Mouse (Mus musculus) hindbrain, embryonic 13.5 days (tissue): ENCODE data around the gene Rapgef6. TPM values are rescaled to one million over a fixed set of nuclear protein-coding genes. Genes with fewer than 3 reads are reported as not detected.

Experiments
- ATAC-seq: fragments of 200-750 bp; cut with Nextera tagmentation; 2 replicates; pipeline ENCODE4 v1.8.0; 2017; ENCODE audit warnings: moderate TSS enrichment; ENCODE audit not compliant: low FRiP score
- H3K27ac ChIP-seq: fragments of 300-500 bp; sonication (generic); 2 replicates; pipeline ENCODE4 v1.5.1; 2015; ENCODE audit warnings: inconsistent platforms, mild to moderate bottlenecking, moderate library complexity
- H3K27me3 ChIP-seq: fragments of 300-500 bp; sonication (generic); 2 replicates; pipeline ENCODE4 v1.6.1; 2015; ENCODE audit warnings: mild to moderate bottlenecking, inconsistent platforms
- H3K36me3 ChIP-seq: fragments of 300-500 bp; sonication (generic); 2 replicates; pipeline ENCODE4 v1.6.1; 2015; ENCODE audit warnings: mild to moderate bottlenecking, inconsistent platforms
- H3K4me1 ChIP-seq: fragments of 300-500 bp; sonication (generic); replicated peaks from 2 replicates; pipeline ENCODE4 v1.6.1; 2015; ENCODE audit warnings: inconsistent platforms
- H3K4me2 ChIP-seq: fragments of 300-500 bp; sonication (generic); 2 replicates; pipeline ENCODE4 v1.6.1; 2015; ENCODE audit warnings: inconsistent platforms, mild to moderate bottlenecking, moderate library complexity
- H3K4me3 ChIP-seq: fragments of 300-500 bp; sonication (generic); 2 replicates; pipeline ENCODE4 v1.5.1; 2015; ENCODE audit warnings: mild to moderate bottlenecking, inconsistent platforms
- H3K9ac ChIP-seq: fragments of 300-500 bp; sonication (generic); 2 replicates; pipeline ENCODE4 v1.6.1; 2015; ENCODE audit warnings: mild to moderate bottlenecking, inconsistent platforms
- H3K9me3 ChIP-seq: fragments of 300-500 bp; sonication (generic); 2 replicates; pipeline ENCODE4 v1.6.1; 2016; ENCODE audit warnings: inconsistent platforms
- WGBS: fragments of 180-500 bp; shearing (Covaris S2); methylation state at CpG from one replicate; pipeline ENCODE4 v1.1.7; 2015; 5-methylcytosine and 5-hydroxymethylcytosine counted together
- polyA plus RNA-seq: library from polyadenylated mRNA; unstranded; fragments of >200 nt; fragmentation: Nextera tagmentation; extraction: Ambion mirVana; gene quantifications from 2 replicates; pipeline ENCODE4 v1.2.1, GENCODE M21; 2015

Gene Rapgef6
- polyA plus RNA-seq, 1 experiment from 2014 or later, result 43.3 TPM

DNA sequence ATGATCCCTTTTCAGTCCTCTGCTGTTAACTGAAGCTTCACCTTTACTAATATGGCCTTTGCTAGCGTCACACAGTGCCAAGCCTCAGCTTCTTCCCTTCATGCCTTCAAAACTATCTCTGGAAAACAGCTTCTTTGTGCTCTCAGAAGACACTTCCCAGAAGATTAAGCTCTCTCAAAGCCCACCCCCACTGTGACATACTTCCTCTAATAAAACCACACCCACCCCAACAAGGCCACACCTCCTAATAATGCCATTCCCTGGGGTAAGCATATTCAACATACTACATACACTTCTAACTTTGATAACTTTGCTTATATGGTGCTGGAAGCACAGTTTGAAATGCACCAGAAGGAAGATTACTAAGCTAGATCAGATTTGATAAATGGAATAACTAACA, 8.3 kb downstream of the Rapgef6 start:
- H3K36me3 ChIP-seq, result no peaks in the 10 kb centered on the region
- no peak overlapping the region for H3K9ac ChIP-seq
- H3K4me1 ChIP-seq, result no peaks in the 10 kb centered on the region
- no peak overlapping the region for H3K4me2 ChIP-seq
- no peak overlapping the region for H3K4me3 ChIP-seq
- no peaks in the 10 kb centered on the region for H3K9me3 ChIP-seq
- WGBS, result 85% methylated on average over 1 of the region's 1 CpGs
- H3K27me3 ChIP-seq, result no peaks in the 10 kb centered on the region
- no peak for ATAC-seq
- H3K27ac ChIP-seq, result no peak overlapping the region

DNA sequence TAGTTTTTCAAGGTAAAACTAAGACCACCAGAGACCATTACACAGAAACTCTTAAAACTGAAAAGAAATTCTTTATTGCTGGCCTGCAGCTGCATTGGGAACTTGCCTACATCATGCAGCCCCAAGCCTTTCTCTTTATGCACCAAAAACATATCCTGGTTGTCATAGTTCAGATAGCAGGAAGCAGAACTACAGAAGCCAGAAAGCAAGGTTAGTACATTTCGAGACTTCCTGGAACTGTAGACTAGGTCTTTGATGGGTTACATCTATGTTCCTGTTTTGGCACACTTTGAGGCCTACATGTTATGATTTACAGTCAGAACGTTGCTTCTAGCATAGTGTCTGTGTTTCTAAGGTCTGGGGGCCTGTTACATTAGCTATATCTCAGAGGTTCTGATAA, 11.2 kb downstream of the Rapgef6 start:
- 90% methylated on average over 2 of the region's 2 CpGs for whole genome bisulfite sequencing
- Histone ChIP-seq H3K4me3 (no peak overlapping the region), H3K27me3 (no peaks in the 10 kb centered on the region), H3K36me3 (no peaks in the 10 kb centered on the region), H3K4me2 (no peak overlapping the region), H3K9ac (no peak overlapping the region), H3K9me3 (no peaks in the 10 kb centered on the region), H3K4me1 (no peaks in the 10 kb centered on the region; the same call in 1 of the 2 replicates), H3K27ac (no peak overlapping the region)
- ATAC-seq, result no peak

DNA sequence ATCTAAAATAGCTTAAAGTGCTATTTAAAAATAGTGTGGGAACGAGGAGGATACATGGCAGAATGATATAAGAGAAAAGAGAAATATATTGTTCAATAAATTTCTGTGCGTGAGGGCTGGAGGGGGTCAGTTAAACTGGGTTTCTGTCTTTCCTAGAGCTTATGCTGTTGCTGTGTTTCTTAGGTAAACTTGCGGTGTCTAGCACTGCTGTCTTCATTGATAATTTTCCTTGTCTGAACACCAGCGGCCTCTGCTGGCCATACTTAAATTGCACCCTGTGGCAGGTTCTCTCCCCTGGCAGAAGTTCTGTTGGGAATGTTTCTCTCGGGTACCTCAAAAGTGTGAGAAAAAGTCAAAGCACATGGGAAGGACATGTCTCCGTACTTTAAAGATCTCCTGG, 12.2 kb downstream of the Rapgef6 start:
- WGBS, result 53% methylated on average over 6 of the region's 6 CpGs
- H3K27ac ChIP-seq, result no peak overlapping the region
- ATAC-seq, result no peak
- no peak overlapping the region for H3K9ac ChIP-seq
- H3K36me3 ChIP-seq, result no peaks in the 10 kb centered on the region
- H3K9me3 ChIP-seq, result no peaks in the 10 kb centered on the region
- H3K4me2 ChIP-seq, result no peak overlapping the region
- H3K27me3 ChIP-seq, result no peaks in the 10 kb centered on the region
- no peaks in the 10 kb centered on the region; the same call in 1 of the 2 replicates for H3K4me1 ChIP-seq
- H3K4me3 ChIP-seq, result no peak overlapping the region

DNA sequence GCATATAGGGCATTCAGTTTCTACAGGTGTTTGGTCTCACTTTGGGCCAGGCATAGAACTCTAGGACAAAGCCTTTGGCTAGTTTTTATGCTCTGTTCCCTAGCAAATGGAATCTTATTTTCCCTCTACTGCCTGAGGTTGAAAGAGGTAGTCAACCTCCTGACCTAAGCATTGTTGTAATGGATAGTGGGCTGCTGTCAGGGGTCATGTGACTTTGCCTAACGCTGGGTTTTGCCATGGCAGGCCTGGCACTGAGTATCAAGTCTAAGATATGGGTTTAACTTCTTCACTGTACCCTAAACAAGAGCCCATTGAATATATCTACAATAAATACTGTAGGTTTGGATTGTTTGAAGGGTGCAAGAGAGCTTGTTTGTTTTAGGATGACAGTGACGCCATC, 16.4 kb downstream of the Rapgef6 start:
- no peaks in the 10 kb centered on the region; the same call in 1 of the 2 replicates for H3K4me1 ChIP-seq
- H3K4me2 ChIP-seq, result no peak overlapping the region
- no peak overlapping the region for H3K4me3 ChIP-seq
- no peak overlapping the region for H3K9ac ChIP-seq
- H3K27me3 ChIP-seq, result no peaks in the 10 kb centered on the region
- H3K9me3 ChIP-seq, result no peaks in the 10 kb centered on the region
- H3K36me3 ChIP-seq, result no peaks in the 10 kb centered on the region
- ATAC-seq, result no peak
- WGBS, result 50% methylated on average over 2 of the region's 2 CpGs
- H3K27ac ChIP-seq, result no peak overlapping the region

DNA sequence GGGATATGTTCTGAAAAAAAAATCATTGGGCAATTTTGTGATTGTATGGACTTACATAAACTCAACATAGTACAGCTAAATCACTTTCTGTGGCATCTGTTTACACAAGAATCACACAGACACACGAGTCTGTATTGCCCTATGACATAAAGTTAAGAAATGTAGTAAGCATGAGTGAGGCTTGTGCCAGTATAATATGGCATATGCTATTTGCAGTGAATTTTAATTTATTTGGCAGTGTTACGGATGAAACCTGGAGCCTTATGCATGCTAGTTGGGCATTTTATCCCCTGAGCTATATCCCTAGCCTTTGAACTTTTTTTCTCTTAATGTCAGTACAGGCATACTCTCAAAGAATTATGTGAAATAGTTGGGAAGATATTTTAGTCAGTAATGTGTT, 16.8 kb downstream of the Rapgef6 start:
- H3K36me3 ChIP-seq, result no peaks in the 10 kb centered on the region
- 85% methylated on average over 2 of the region's 2 CpGs for WGBS
- H3K4me3 ChIP-seq, result no peak overlapping the region
- H3K27ac ChIP-seq, result no peak overlapping the region
- no peaks in the 10 kb centered on the region for H3K27me3 ChIP-seq
- H3K9me3 ChIP-seq, result no peaks in the 10 kb centered on the region
- H3K4me1 ChIP-seq, result no peaks in the 10 kb centered on the region; the same call in 1 of the 2 replicates
- no peak overlapping the region for H3K4me2 ChIP-seq
- H3K9ac ChIP-seq, result no peak overlapping the region
- no peak for ATAC-seq

DNA sequence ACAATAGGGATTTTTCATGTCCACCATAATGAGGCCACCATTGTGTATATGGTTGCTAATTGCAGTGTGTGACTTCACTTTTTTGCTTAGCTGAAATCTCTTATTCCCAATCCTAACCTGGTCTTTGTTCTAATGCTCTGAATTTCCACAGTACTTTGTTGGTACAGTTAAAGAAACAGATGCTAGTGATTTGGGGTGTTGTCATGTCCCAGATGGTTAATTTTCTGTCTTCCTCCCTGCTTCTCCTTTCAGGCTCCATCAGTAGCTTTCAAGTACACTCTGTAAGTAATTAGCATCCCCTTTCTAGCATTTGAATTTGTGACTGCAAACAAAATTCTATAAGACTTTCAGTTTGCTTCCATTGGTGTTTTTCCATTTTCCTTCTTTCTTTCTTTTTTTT, 17.7 kb downstream of the Rapgef6 start:
- no peak overlapping the region for H3K27ac ChIP-seq
- H3K27me3 ChIP-seq, result no peaks in the 10 kb centered on the region
- H3K36me3 ChIP-seq, result no peaks in the 10 kb centered on the region
- H3K4me3 ChIP-seq, result no peak overlapping the region
- no peak overlapping the region for H3K9ac ChIP-seq
- ATAC-seq, result no peak
- no peaks in the 10 kb centered on the region for H3K9me3 ChIP-seq
- no peaks in the 10 kb centered on the region; the same call in 1 of the 2 replicates for H3K4me1 ChIP-seq
- H3K4me2 ChIP-seq, result no peak overlapping the region

DNA sequence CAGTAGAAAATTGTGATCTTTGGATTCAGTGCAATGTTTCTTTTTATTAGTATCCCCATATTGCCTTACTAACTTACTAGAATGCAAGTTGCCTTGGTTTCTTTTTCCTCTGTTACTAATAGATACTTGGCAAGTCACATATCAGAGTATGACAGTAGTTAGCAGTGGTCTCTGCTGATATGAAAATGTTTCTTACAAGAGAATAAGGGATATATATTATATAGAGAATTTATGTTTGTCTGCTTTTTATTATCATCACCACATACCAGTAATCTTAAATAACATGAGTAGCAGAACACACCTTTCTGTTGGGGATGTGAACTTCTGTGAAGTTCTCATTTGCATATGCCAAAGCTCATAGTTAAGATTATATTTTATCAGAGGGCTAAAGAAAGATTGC, 19.8 kb downstream of the Rapgef6 start:
- Histone ChIP-seq H3K4me3 (no peak overlapping the region), H3K27me3 (no peaks in the 10 kb centered on the region), H3K4me2 (no peak overlapping the region), H3K9ac (no peak overlapping the region), H3K36me3 (no peaks in the 10 kb centered on the region), H3K27ac (no peak overlapping the region), H3K9me3 (no peaks in the 10 kb centered on the region), H3K4me1 (no peaks in the 10 kb centered on the region; the same call in 1 of the 2 replicates)
- ATAC-seq, result no peak

DNA sequence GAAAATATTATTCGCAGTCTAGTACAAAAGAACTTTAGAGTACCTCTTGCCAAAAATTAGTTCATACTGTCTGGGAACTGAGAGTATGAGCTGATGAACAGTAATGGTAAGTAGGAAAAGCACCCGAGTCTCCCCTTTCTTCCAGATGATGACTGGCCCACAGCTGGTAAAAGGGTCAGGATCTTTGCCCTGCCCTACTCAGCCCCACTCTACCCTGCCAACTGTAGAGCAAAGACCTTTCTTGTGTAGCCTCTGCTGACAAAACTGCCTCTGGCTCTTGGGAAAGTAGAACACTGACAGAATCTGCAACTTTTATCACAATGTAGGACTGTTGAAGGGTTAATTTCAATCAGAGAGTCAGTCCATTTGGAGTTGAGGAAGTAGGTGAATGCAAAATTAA, 32.3 kb downstream of the Rapgef6 start:
- H3K4me2 ChIP-seq, result no peak overlapping the region

DNA sequence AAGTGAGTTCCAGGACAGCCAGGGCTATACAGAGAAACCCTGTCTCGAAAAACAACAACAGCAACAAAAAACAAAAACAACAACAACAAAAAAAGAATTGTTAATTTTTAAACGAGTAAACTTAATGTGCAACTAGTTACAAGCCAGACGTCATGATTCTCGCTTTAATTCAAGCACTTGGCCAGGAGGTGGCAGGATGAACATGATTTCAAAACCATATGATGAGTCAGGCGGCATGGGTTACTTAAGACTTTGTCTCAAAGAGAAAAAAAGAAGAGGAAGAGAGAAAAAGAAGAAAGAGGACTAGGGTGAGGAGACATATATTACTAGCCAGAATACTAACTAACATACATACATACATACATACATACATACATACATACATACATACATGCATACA, 40.1 kb downstream of the Rapgef6 start:
- Histone ChIP-seq H3K4me3 (no peak overlapping the region), H3K27me3 (no peaks in the 10 kb centered on the region), H3K4me1 (no peaks in the 10 kb centered on the region), H3K9ac (no peak overlapping the region), H3K9me3 (no peaks in the 10 kb centered on the region), H3K36me3 (no peaks in the 10 kb centered on the region), H3K4me2 (no peak overlapping the region), H3K27ac (no peak overlapping the region)
- WGBS, result 91% methylated on average over 5 of the region's 5 CpGs
- ATAC-seq, result no peak

More for the DNA sequence above, 32.3 kb downstream of the Rapgef6 start:
- Histone ChIP-seq H3K4me1 (no peaks in the 10 kb centered on the region), H3K27ac (no peak overlapping the region), H3K9ac (no peak overlapping the region), H3K36me3 (no peaks in the 10 kb centered on the region), H3K9me3 (no peaks in the 10 kb centered on the region), H3K4me3 (no peak overlapping the region), H3K27me3 (no peaks in the 10 kb centered on the region)
- WGBS, result 91% methylated on average over 2 of the region's 2 CpGs
- ATAC-seq, result no peak

DNA sequence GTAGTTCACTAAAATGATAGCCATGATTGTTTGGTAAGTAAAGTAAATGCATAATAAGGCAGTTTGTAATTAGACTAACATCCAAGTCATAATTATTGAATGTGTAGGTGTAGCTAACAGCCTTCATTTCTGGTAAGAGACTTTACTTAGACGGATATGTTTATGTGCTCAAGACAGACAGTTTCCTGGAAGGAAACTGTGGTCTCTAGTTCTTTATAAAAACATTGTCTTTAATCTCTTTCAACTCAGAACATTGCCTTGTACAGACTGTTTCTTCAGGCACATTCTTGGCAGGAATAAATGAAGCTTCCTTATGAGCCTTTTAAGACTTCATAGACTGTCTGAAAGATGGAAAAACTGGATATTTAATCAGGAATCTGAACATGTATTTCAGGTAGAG, 45.3 kb downstream of the Rapgef6 start:
- 87% methylated on average over 1 of the region's 1 CpGs for WGBS
- no peak for ATAC-seq

DNA sequence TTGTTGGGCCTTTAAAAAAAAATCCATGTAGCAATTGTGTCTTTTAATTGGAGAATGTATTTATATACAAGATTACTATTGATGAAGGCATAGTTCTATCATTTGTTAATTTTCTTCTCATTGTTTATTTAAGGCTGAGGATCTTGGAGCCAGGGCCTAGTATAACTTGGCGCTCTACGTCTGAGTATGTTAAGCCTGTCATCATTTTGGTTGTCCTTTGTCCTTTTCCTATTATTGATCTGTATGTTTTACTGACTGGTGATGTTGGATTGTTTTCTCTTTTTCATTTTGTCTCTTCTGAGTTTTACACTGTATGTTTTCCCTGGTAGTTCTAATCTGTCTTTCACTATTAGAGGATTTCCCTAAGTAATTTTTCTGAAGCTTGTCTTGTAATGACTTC, 52.1 kb downstream of the Rapgef6 start:
- Histone ChIP-seq H3K4me1 (no peaks in the 10 kb centered on the region), H3K4me3 (no peak overlapping the region), H3K27ac (no peak overlapping the region), H3K27me3 (no peaks in the 10 kb centered on the region), H3K4me2 (no peak overlapping the region), H3K9me3 (no peaks in the 10 kb centered on the region), H3K36me3 (no peaks in the 10 kb centered on the region), H3K9ac (no peak overlapping the region)
- WGBS, result 95% methylated on average over 2 of the region's 2 CpGs
- no peak for ATAC-seq

More for the DNA sequence above, 45.3 kb downstream of the Rapgef6 start:
- Histone ChIP-seq H3K27ac (no peak overlapping the region), H3K4me1 (no peaks in the 10 kb centered on the region), H3K27me3 (no peaks in the 10 kb centered on the region), H3K4me2 (no peak overlapping the region), H3K9me3 (no peaks in the 10 kb centered on the region), H3K9ac (no peak overlapping the region), H3K36me3 (no peaks in the 10 kb centered on the region), H3K4me3 (no peak overlapping the region)

DNA sequence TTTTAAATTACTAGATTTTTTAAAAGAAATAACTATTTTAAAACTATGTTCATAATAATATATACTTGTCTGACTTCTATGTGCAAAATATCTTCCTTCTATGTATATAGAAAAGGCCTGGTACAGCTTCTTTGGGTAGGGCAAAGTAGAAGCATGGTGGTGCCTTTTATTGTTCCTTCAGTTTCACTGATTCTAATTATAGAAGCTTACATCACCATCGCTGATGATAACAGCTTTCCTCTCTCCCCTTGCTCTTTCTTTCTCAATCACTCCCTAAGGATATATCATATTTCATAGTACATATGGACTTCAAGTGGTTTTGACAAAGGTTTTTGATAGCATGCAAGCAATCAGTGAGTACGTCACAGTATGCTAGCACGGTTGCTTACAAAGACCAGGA, 69.9 kb downstream of the Rapgef6 start:
- no peaks in the 10 kb centered on the region for H3K9me3 ChIP-seq
- no peak for ATAC-seq
- H3K4me2 ChIP-seq, result no peak overlapping the region
- 57% methylated on average over 3 of the region's 3 CpGs for WGBS
- peaks cover 14% of the 10 kb centered on the region for H3K4me1 ChIP-seq
- H3K36me3 ChIP-seq, result no peaks in the 10 kb centered on the region
- H3K9ac ChIP-seq, result no peak overlapping the region
- H3K4me3 ChIP-seq, result no peak overlapping the region
- no peaks in the 10 kb centered on the region for H3K27me3 ChIP-seq
- peak overlapping the region; percentile 55 for H3K27ac ChIP-seq

DNA sequence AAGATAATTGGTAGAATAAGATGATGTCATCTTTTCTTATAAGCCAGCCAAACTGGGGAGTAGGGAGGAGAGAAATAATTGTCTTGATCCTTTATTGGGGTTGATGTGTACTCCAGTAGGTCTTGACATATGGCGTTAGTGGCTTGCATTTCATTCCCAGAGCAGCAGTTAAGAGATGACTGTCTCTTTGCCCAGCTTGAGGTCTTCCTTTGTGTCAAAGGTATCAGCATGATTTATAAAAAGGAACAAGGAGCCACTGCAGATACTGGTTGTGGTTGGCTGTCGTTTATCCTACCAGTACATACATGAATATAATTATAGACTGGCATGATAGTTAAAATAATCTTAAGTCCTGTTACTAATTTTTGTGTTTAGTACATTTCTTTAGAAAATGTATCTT, 71.4 kb downstream of the Rapgef6 start:
- H3K9ac ChIP-seq, result no peak overlapping the region

DNA sequence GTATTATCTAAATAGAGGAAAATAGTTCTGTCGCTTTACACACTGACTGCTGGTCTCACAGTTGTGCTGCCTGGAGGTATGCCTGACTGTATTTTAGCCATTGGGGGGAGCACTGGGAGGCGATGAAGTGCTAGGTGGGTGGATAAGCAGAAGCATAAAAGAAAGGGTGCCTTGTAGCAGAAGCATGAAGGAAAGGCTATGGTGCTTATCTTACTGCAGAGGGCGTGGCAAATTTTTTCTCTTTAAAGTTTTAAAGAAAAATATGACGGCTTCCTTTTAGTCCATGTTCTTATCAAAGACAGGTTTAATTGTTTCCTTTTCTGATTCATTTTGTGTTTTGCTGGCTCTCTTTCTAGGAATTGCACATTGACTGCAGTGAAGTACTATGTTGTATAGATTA, 72.4 kb downstream of the Rapgef6 start:
- Histone ChIP-seq H3K36me3 (no peaks in the 10 kb centered on the region), H3K27ac (no peak overlapping the region), H3K9me3 (no peaks in the 10 kb centered on the region), H3K27me3 (no peaks in the 10 kb centered on the region), H3K4me1 (peaks cover 16% of the 10 kb centered on the region), H3K9ac (peak overlapping the region; percentile 3; the same call in 1 of the 2 replicates), H3K4me2 (no peak overlapping the region), H3K4me3 (no peak overlapping the region)
- 77% methylated on average over 4 of the region's 4 CpGs for WGBS
- no peak for ATAC-seq

More for the DNA sequence above, 71.4 kb downstream of the Rapgef6 start:
- no peaks in the 10 kb centered on the region for H3K9me3 ChIP-seq
- H3K27me3 ChIP-seq, result no peaks in the 10 kb centered on the region
- H3K4me3 ChIP-seq, result no peak overlapping the region
- no peaks in the 10 kb centered on the region for H3K36me3 ChIP-seq
- WGBS, result 44% methylated on average over 2 of the region's 2 CpGs
- H3K27ac ChIP-seq, result no peak overlapping the region
- H3K4me1 ChIP-seq, result peaks cover 16% of the 10 kb centered on the region
- no peak for ATAC-seq
- no peak overlapping the region for H3K4me2 ChIP-seq
